Mouse (Mus musculus) skeletal muscle tissue, adult 2 months (tissue): ENCODE data around the gene Grin2c.

Source experiments
- DNase-seq: peaks from one replicate; pipeline ENCODE4 v3.0.0-alpha.2; 2012; ENCODE audit warnings: low read depth, low spot score

Grin2c gene

GRCm38 (mm10) chr11:115231924-115232323 is 35.1 kb downstream of the Grin2c start:
- no peak for DNase-seq

- no peak for DNase-seq
Measured at GRCm38 (mm10) chr11:115231168-115231915, 35.7 kb downstream of the Grin2c start.

- DNase-seq = peak; percentile 88
Measured at GRCm38 (mm10) chr11:115229021-115229930, 37.8 kb downstream of the Grin2c start.

- DNase-seq = peak; percentile 68
Measured at GRCm38 (mm10) chr11:115228430-115228829, 38.6 kb downstream of the Grin2c start.

- DNase-seq = no peak
Measured at GRCm38 (mm10) chr11:115227640-115228039, 39.4 kb downstream of the Grin2c start.

GRCm38 (mm10) chr11:115226811-115227491 is 40.1 kb downstream of the Grin2c start:
- DNase-seq = no peak

GRCm38 (mm10) chr11:115225301-115225700 is 41.7 kb downstream of the Grin2c start:
- no peak for DNase-seq

- no peak for DNase-seq
Measured at GRCm38 (mm10) chr11:115224889-115225288, 42.2 kb downstream of the Grin2c start.

GRCm38 (mm10) chr11:115223877-115224276 is 43.2 kb downstream of the Grin2c start:
- DNase-seq = no peak

- no peak for DNase-seq
Measured at GRCm38 (mm10) chr11:115223451-115223850, 43.6 kb downstream of the Grin2c start.

- DNase-seq = no peak
Measured at GRCm38 (mm10) chr11:115222570-115222969, 44.5 kb downstream of the Grin2c start.

GRCm38 (mm10) chr11:115222077-115222476 is 45.0 kb downstream of the Grin2c start:
- DNase-seq = no peak

- DNase-seq = no peak
Measured at GRCm38 (mm10) chr11:115219685-115220084, 47.4 kb downstream of the Grin2c start.

- peak; percentile 68 for DNase-seq
Measured at GRCm38 (mm10) chr11:115219263-115219662, 47.8 kb downstream of the Grin2c start.

- no peak for DNase-seq
Measured at GRCm38 (mm10) chr11:115217439-115218410, 49.3 kb downstream of the Grin2c start.

- DNase-seq = no peak
Measured at GRCm38 (mm10) chr11:115215123-115215522, 51.9 kb downstream of the Grin2c start.

GRCm38 (mm10) chr11:115212116-115212515 is 54.9 kb downstream of the Grin2c start:
- DNase-seq = no peak

GRCm38 (mm10) chr11:115209958-115210357 is 57.1 kb downstream of the Grin2c start:
- DNase-seq = no peak

- no peak for DNase-seq
Measured at GRCm38 (mm10) chr11:115208776-115209732, 58.0 kb downstream of the Grin2c start.

GRCm38 (mm10) chr11:115208126-115208525 is 58.9 kb downstream of the Grin2c start:
- no peak for DNase-seq
